Mouse (Mus musculus) heart, postnatal 25 days (tissue): ENCODE results near the gene Tmem102. TPM values are rescaled to one million over a fixed set of nuclear protein-coding genes. Genes with fewer than 3 reads are reported as not detected.

Experiments
- DNase-seq: peaks from one replicate; pipeline ENCODE4 v3.0.0; 2022; ENCODE audit warnings: low spot score
- intact Hi-C: fragments of 180-260 bp; cut with DNase I; formaldehyde crosslinking; loops from one replicate; pipeline ENCODE4 v1.15.1; 2025
- total RNA-seq, 2 experiments: library from RNA; stranded (reverse); gene quantifications; 2 replicates each; pipeline ENCODE4 v1.2.3; 2021

Tmem102 gene
- total RNA-seq, 2 experiments from 2014 or later, result 0.26 to 0.45 TPM

DNA sequence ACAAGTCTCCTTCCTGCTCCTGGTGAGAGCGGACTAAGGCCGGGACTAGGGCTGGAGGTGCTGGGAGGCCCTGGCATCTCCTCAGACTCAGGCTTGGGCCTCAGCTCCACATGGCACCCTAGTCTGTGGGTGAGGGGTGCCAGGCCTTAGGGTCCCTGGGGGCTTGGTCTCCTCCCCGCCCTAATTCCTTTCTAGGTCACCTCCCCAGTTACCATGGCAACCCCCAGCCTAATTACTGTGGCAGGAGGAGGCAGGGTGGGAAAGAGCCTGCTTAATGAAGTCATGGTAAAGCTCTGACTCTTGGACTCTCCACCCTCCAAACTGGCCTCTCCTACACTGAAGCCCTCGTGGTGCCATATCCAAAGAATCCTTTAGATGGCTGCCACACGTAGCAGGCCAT, 23.4 kb upstream of the Tmem102 start:
- no peak for DNase-seq
- intact Hi-C loops, result no loop called here

DNA sequence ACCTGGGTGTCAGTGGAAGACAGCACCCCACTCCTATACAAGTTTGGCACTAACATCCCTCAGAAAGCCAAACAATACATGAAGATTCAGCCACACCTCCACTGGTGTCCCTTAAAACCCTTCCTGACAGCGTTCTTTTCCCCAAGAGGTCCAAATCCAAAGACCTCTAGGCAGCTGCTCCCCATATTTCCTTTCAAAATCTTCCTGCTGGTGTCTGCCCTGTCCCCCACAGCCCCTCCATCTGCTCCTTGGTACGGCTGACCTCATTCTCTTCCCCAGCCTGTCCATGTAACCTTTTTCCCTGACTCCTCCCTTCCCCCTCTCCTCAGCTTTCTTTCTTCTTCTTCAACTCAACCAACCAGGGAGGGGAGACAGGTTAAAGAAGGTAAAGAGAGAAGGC, 18.0 kb upstream of the Tmem102 start:
- intact Hi-C loops, result no loop called here
- no peak for DNase-seq

DNA sequence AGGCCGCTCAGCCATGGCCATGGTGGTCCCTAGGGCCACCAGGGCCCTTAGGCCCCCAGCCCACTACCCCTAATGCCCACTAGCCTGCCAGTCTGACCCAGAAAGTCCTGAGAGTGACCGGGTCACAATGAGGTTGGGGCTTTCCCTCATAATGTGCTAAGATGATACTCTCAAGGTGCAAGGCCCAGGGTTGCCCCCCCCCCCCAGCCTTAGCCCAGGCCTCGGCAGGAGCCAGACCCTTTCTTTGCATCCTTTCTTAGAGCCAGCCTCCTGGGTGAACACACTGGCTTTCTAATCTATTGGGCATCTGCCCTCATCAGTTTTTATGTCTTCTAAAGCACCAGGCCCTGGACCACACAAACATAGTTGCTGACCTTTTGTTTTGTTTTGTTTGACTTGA, 16.7 kb upstream of the Tmem102 start, which contains the start of gene Spem1:
TSS of gene Spem1 (minus strand) at position 101 of the 400 bp plus-strand sequence.
- intact Hi-C loops, result no loop called here
- DNase-seq, result no peak

DNA sequence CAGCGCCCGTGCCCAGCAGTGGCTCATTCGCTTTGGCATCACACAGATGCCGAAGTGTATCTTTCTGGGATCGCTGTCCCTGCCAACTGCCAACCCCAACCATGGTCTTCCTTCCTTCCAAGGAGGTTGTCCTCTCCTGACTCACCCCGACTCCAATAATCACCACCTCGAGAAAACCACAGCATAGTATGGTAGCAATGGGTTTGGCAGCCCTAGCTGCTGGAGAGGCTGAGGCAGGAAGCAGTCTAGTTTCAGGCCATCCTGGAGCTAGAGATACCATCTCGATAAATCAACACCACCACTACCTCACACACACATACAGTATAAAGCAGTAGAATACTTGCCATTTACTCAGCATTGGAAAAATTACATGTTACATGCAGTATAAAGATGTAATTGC, 13.4 kb upstream of the Tmem102 start:
- intact Hi-C loops, result no loop called here
- no peak for DNase-seq

DNA sequence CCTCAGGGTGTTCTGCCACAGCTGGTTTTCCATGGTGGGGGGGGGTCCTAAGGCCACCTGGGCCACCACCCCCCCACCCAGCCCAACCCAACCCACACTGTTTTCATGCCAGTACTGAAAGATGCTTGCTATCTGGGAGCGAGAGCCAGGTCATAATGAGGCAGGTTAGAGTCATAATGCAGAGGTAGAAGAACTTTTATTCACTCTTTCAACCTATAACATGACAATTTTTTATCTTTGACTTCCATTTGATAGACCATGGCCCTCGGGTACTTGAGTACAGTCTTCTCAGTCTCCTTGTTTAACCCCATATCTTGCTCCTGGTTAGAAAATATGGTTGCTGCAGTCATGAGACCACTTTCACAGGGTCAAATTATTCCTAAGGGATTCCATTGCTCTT, 12.9 kb upstream of the Tmem102 start, which contains the start of gene Spem2:
TSS of gene Spem2 (minus strand) at position 101 of the 400 bp plus-strand sequence.
- intact Hi-C loops, result no loop called here
- no peak for DNase-seq

DNA sequence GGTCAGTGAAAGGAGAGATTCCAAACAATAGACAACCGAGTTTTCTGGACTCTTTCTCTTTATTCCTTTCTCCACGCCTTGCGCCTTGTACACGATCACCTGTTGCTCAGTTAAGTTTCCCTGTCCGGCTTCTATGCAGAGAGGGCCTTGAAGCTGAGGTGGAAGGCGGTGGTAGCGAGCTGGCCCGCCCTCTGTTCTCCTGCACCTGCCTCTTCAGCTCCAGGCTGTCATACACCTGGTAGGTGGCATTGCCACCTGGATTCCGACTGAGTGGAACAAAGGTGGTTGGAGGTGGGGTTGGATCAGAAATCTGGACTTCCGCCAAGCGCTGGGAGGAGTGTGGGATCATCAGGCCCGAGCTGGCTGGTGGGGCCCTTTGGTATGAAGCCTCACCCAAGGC, 11.1 kb upstream of the Tmem102 start:
- DNase-seq, result no peak
- intact Hi-C loops, result no loop called here

DNA sequence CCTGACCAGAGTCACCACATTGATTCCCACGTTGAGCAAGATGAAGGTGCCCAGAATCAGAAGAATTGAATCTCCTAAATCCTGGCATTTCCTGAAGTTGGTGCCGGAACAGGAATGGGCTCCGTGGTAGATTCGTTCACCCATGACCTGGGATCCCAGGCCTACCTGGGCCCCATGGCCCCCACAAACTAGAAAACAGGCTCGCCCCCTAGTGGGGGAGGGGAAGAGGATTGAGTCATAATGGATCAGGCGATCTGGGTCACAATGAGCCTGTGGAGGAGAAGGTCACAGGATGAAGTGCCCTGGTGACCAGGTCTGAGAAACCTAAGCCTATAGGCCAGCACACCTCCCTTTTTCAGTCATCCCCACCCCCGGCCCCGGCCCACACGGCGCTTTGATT, 9.7 kb upstream of the Tmem102 start, which contains the start of gene Gm39566:
TSS of gene Gm39566 (minus strand) at position 144 of the 400 bp plus-strand sequence.
- DNase-seq, result no peak
- intact Hi-C loops, result no loop called here

DNA sequence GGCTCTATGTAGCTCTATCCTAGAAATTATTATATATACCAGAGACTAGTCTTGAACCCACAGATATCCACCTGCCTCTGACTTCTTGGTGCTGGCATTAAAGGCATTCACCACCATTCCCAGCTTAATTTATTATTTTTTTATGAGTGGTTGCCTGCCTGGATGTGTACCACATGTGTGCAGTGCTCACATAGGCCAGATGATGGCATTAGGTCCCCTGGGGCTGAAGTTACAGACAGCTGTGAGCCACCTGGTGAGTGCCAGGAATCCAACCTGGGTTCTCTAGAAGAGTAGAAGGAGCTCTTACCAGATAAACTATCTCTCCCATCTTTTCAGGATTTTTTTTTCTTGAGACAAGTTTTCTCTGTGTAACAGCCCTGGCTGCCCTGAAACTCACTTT, 4.9 kb upstream of the Tmem102 start:
- intact Hi-C loops, result loop anchor here (2.0 kb wide), 1 partner anchor 17 kb away; no protein-coding TSS in a partner anchor
- DNase-seq, result no peak

DNA sequence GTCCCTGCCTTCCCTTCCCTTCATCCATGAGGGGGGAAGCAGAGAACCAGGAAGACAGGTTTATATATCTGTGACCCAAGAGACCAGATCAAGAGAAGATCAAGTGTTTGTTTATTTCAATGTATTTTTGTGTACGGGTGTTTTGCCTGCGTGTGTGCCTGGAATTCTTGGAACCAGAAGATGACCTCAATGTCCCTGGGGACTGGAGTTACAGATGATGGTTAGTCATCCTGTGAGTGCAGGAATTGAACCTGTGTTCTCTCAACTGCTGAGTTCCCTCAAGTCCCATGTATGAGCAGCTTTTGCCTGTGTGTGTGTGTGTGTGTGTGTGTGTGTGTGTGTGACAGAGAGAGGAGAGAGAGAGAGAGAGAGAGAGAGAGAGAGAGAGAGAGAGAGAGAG, 2.2 kb upstream of the Tmem102 start:
- intact Hi-C loops, result no loop called here
- DNase-seq, result no peak

DNA sequence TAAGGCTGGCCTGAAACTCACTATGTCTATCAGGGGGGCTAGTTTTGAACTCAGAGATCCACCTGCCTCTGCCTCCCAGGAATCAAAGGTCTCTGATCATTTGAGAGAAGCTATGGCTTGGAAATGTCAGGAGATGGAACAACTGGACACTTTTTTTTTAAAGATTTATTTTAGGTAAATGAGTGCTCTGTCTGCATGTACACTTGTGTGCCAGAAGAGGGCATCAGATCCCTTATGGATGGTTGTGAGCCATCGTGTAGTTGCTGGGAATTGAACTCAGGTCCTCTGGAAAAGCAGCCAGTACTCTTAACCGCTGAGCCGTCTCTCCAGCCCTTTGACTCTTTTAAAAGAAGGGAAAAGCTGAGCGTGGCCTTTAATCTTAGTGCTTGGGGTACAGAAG, 954 bp upstream of the Tmem102 start:
- no peak for DNase-seq
- intact Hi-C loops, result no loop called here

DNA sequence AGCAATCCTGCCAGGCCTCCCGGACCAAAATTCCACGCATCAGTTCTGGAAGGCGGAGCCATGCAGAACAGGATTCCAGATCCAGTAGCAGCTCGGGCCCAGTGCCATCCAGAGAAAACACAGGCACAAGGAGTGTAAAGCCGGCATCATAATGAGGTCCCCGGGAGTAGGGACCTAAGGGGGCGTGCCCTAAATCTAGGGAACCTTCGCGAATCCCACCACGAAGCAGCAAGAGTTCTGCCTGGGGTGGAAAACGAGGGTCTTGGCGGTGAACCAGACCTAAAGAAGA, 828 bp downstream of the Tmem102 start:
- peak; percentile 38 for DNase-seq
- intact Hi-C loops, result no loop called here

DNA sequence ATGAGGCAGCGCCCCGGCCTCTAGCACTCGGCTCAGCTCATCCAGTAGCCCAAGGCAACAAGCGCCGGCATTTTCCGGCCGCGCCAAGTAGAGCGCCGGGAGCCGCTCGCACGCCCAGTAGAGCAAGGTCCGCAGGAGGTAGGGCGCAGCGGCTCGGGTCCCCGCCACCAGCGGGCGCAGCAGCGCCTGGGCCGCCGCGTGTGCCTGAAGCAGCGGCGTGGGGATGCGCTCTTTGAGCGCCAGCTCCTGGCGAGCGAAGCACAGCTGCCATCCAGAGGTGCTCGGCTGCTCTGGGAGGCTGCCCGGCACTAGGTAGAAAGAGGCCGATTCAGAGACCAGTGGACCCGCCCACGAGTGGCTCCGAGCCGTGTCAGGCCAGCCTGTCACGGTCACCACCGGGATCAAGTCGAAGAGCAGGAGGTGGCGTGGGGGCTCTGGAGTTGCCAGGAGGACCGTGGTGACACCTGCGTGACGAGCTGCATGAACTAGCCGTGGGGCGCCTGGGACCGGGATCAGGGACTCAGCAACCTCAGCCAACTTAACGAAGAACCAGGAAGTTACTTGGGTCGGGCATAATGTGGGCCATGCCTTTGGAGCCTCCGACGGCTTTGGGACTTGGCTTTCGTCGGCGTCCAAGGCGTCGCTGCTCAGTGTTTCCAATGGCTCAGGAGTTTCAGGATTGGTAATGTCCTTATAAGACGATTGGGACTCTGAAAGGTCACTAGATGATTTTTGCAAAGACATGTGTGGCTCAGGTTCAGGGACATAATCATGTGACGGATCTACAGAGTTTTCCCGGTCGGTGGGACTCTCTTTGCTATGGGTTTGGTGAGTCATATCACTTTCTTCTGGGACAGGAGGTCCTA, 1.4 kb downstream of the Tmem102 start:
- intact Hi-C loops, result loop anchor here (2.0 kb wide), 2 partner anchors 37 to 73 kb away; no protein-coding TSS in a partner anchor
- DNase-seq, result peak; percentile 68

DNA sequence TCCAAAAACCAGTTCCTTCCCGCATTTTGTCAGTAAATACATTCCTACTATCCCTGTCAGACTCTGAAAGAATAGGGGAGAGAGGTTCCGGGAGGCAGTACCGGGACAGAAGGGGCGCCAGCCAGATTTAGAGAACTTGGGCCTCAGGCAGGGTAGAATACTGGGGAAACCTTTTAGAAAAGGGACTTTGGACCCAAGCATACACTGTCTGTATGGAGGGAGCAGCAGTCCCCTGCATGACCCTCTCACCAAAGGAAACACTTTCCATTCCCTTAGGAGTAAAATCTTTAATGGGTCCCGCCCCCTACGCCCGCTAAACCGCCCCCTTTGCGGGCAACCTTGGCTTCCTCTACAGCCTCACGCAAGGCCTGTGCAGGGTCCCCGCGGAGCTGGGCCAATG, 2.1 kb downstream of the Tmem102 start:
- intact Hi-C loops, result loop anchor here (2.0 kb wide), 2 partner anchors 37 to 73 kb away; no protein-coding TSS in a partner anchor
- DNase-seq, result no peak

DNA sequence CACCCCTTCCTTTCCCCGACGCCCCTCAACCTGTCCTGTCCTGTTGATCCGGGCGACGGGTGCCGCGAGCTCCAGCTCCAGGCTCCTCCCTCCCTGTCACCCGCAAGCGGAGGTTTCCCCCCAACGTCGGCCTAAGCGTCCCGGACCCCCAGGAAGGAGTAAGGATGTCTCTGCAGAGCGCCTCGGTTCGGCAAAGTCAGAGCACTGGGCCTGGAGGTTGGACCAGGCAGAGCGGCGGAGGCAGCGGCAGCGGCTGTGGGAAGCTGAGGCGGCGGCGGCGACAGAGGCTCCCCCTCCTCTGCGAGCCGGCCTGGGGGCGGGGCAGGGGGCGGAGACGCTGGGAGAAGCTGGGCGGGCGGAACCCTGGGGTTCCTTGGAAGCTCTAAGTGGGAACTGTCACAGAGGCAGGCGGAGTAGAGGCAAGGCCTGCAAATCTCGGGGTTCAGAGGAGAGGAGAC, 2.7 kb downstream of the Tmem102 start:
- peak; percentile 85 for DNase-seq
- intact Hi-C loops, result loop anchor here (2.0 kb wide), 2 partner anchors 36 to 74 kb away; no protein-coding TSS in a partner anchor

DNA sequence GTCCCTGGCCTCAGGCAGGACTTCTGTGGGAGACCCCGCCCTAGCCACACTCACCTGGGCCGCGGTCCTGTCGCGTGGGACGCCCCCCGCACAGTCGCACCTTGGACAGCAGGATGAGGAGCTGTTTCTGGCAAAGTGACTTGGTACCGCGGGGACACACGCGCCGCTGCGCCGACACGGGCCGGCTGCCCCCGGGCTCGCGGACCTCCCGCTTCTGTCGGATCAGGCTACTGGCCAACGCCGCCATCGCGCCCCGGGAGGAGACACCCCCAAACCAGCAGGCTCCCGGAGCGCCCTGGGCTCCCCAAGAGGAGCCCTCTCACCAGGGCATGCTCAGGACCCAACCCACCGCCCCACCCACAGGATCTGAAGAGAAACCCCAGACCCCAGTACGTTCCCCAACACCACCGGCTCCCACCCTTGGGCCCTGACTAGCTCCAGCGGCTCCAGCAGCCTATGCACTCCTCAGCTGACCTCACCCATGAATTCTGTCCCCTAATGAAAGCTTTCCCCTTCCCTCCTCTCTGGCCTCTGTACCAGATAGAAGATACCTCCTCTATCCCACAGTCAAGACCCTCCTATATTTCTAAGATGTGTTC, 3.9 kb downstream of the Tmem102 start, which contains the start of gene Fgf11:
TSS of gene Fgf11 (minus strand) at position 479 of the 599 bp plus-strand sequence.
- no peak for DNase-seq
- intact Hi-C loops, result no loop called here

DNA sequence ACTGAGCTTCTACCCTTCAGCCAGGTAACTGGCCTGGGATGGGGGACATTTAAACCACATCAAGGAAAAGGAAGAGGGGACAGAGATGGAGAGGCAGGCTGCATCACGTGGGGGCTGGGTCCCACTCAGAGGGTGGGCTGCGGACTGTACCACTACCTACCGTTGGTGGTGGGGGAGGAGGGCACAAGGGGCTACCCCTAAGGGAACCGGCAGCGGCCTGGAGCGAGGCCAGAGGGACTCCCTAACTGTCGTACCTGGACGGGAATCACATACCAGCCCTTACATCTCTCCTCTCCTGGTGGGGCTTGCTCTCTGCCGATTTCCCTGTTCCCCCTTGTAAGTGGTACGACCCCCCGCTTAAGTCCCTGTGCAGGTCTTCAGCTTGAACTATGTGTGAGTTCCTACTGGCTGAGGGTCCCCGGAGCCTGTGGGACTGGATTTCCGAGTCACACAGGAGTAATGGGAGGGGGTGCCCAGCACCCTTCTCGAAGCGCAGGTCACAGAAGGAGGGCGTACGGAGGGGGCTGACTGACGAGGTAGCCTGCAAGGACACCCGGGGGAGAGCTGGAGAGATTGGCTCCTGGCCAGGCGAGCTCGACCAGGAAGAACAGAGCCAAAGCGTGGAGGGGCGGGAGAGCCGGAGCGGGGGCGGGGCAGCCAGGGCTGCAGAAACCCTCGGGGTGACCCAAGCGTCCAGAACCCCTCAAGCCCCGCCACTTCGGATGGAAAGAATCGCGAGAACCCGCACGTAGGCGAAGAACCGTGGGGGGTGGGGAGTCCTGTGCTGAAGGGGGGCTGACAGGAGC, 4.8 kb downstream of the Tmem102 start:
- no peak for DNase-seq
- intact Hi-C loops, result no loop called here

DNA sequence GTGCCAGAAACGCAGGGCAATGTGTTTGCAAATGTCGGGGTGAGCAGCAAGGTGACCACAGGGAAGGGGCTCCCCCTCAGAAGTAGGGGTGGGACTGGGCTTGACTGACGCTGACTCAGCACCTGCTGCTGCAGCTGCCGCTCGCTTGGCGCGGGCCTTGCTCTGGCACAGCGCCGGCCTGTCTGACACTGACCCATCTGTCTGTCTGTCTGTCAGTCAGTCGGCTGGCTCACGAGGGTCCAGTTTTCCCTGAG, 5.4 kb downstream of the Tmem102 start:
- intact Hi-C loops, result no loop called here
- no peak for DNase-seq

DNA sequence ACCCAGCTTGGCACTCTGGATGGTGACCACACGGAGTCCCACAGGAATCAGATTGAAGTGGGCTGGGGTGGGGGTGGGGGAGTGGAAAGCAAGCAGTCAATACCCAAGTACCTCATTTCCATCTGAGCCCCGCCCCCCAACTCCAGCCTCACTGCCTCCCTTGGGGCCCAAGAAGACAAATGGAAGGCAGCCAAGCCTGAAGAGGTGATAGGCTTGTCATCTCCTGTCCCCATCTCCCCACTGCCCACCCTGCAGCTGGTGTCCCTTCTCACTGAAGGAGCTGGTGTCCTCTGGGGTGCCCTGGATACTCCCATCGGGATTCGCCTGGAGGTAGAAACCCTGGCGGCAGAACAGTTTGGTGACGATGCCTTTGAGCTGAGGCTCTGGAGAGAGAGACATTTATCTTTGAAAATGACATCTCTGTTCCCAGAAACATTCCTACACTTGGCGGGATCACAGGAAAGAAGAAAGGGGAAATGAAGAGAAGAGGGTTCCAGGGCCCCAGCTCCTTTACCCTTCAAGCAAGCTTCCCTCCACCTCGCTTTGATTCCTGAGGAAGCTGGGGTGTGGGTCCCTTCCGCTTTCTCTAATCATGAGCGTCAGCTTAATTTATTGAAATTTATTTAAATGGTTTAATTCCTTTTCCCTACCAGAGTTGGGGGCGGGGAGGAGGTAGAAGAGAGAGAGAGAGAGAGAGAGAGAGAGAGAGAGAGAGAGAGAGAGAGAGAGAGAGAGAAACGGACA, 5.9 kb downstream of the Tmem102 start:
- DNase-seq, result no peak
- intact Hi-C loops, result loop anchor here (2.0 to 5.0 kb wide), 2 partner anchors 37 to 102 kb away; partner anchors contain the start of genes Nlgn2, Tnfsf12 and Tnfsfm13

DNA sequence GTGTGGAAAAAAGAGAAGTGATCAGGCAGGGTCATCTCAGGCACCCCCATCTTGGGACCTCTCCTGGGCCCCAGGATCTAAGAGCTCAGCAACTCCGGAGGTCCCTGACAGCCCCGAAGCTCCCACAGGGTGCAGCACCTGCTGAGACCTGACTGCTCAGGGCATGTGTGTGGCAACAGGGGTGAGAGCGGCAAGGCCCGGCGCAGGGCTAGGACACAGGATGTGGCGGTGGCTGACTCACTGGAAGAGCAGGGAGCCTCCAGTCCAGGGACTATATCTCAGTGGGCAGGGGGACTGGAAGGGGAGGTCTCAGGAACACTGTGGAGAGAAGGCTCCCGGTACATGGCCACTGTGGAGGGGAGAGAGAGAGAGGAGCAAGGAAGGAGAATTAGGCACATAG, 7.5 kb downstream of the Tmem102 start:
- DNase-seq, result no peak
- intact Hi-C loops, result loop anchor here (2.0 to 5.0 kb wide), 2 partner anchors 39 to 101 kb away; partner anchors contain the start of genes Nlgn2, Tnfsf12 and Tnfsfm13
